Mouse (Mus musculus) stomach, embryonic 15.5 days (tissue): ENCODE data around the gene Evi5l. TPM values are rescaled to one million over a fixed set of nuclear protein-coding genes. Genes with fewer than 3 reads are reported as not detected.
"Not testable (repeated sequence)": the region's sequence is repeated elsewhere in the genome, so short reads cannot be mapped to it uniquely, and the experiment has no call there.

ENCODE experiments used
- ATAC-seq: fragments of 200-750 bp; cut with Nextera tagmentation; 2 replicates; pipeline ENCODE4 v1.8.0; 2017; ENCODE audit warnings: low read depth, moderate number of reproducible peaks, moderate TSS enrichment; ENCODE audit not compliant: insufficient read depth, low FRiP score
- H3K27ac ChIP-seq: fragments of 300-500 bp; sonication (generic); 2 replicates; pipeline ENCODE4 v1.5.1; 2015; ENCODE audit warnings: mild to moderate bottlenecking, inconsistent platforms
- H3K27me3 ChIP-seq: fragments of 300-500 bp; sonication (generic); replicated peaks from 2 replicates; pipeline ENCODE4 v1.6.1; 2015; ENCODE audit warnings: inconsistent platforms
- H3K36me3 ChIP-seq: fragments of 300-500 bp; sonication (generic); 2 replicates; pipeline ENCODE4 v1.6.1; 2015; ENCODE audit warnings: inconsistent platforms
- H3K4me1 ChIP-seq: fragments of 300-500 bp; sonication (generic); 2 replicates; pipeline ENCODE4 v1.6.1; 2015; ENCODE audit warnings: inconsistent platforms
- H3K4me2 ChIP-seq: fragments of 300-500 bp; sonication (generic); 2 replicates; pipeline ENCODE4 v1.6.1; 2015; ENCODE audit warnings: mild to moderate bottlenecking, inconsistent platforms
- H3K4me3 ChIP-seq: fragments of 300-500 bp; sonication (generic); replicated peaks from 2 replicates; pipeline ENCODE4 v1.5.1; 2015; ENCODE audit warnings: inconsistent platforms
- H3K9ac ChIP-seq: fragments of 300-500 bp; sonication (generic); 2 replicates; pipeline ENCODE4 v1.6.1; 2015; ENCODE audit warnings: inconsistent platforms
- H3K9me3 ChIP-seq: fragments of 300-500 bp; sonication (generic); 2 replicates; pipeline ENCODE4 v1.6.1; 2016; ENCODE audit warnings: inconsistent platforms
- WGBS: fragments of 180-500 bp; shearing (Covaris S2); methylation state at CpG from one replicate; pipeline ENCODE4 v1.1.7; 2015; 5-methylcytosine and 5-hydroxymethylcytosine counted together
- polyA plus RNA-seq: library from polyadenylated mRNA; unstranded; fragments of >200 nt; fragmentation: Nextera tagmentation; extraction: Ambion mirVana; gene quantifications from 2 replicates; pipeline ENCODE4 v1.2.1, GENCODE M21; 2015

Evi5l gene
- polyA plus RNA-seq, 1 experiment from 2014 or later = 21.5 TPM

GRCm38 (mm10) chr8:4247951-4248540, 81.7 kb downstream of the Evi5l start, which contains the start of gene Tgfbr3l:
Gene Tgfbr3l, plus strand, starts transcription at chr8:4248214.
- peaks cover 42% of the 10 kb centered on the region for H3K36me3 ChIP-seq
- 72% methylated on average over 15 of the region's 15 CpGs for WGBS
- peaks cover 21% of the 10 kb centered on the region; the same call in 1 of the 2 replicates for H3K4me1 ChIP-seq
- no peak within 1 kb of the TSS for H3K4me3 ChIP-seq
- no peak within 1 kb of the TSS for H3K4me2 ChIP-seq
- H3K9ac ChIP-seq = no peak within 1 kb of the TSS
- ATAC-seq = no peak
- no peaks in the 10 kb centered on the region for H3K27me3 ChIP-seq
- H3K9me3 ChIP-seq = no peaks in the 10 kb centered on the region
- no peak within 1 kb of the TSS; the same call in 1 of the 2 replicates for H3K27ac ChIP-seq

GRCm38 (mm10) chr8:4249213-4249612, 82.8 kb downstream of the Evi5l start:
- Histone ChIP-seq H3K9ac (no peak overlapping the region), H3K4me1 (peaks cover 24% of the 10 kb centered on the region), H3K36me3 (peaks cover 32% of the 10 kb centered on the region), H3K27ac (peak overlapping the region; percentile 23; the same call in 1 of the 2 replicates), H3K4me3 (no peak overlapping the region), H3K9me3 (no peaks in the 10 kb centered on the region), H3K4me2 (peak overlapping the region; percentile 24), H3K27me3 (no peaks in the 10 kb centered on the region)
- ATAC-seq = no peak
- 25% methylated on average over 29 of the region's 29 CpGs for WGBS

- ATAC-seq = peak; percentile 9; the same call in 1 of the 2 replicates
- Histone ChIP-seq H3K9me3 (no peaks in the 10 kb centered on the region), H3K4me2 (no peak overlapping the region), H3K4me3 (no peak overlapping the region), H3K4me1 (peaks cover 27% of the 10 kb centered on the region), H3K27me3 (no peaks in the 10 kb centered on the region), H3K9ac (no peak overlapping the region), H3K27ac (no peak overlapping the region), H3K36me3 (peaks cover 30% of the 10 kb centered on the region)
- 40% methylated on average over 26 of the region's 26 CpGs for WGBS
Observed at GRCm38 (mm10) chr8:4250306-4250970, 84.1 kb downstream of the Evi5l start.

- no peak overlapping the region for H3K9ac ChIP-seq
- peak overlapping the region; percentile 31; the same call in 1 of the 2 replicates for H3K27ac ChIP-seq
- H3K36me3 ChIP-seq = peaks cover 27% of the 10 kb centered on the region
- H3K9me3 ChIP-seq = no peaks in the 10 kb centered on the region
- H3K4me1 ChIP-seq = peaks cover 27% of the 10 kb centered on the region
- peak overlapping the region; percentile 92 for H3K4me3 ChIP-seq
- WGBS = 42% methylated on average over 8 of the region's 8 CpGs
- no peaks in the 10 kb centered on the region for H3K27me3 ChIP-seq
- no peak for ATAC-seq
- H3K4me2 ChIP-seq = peak overlapping the region; percentile 68
Observed at GRCm38 (mm10) chr8:4252116-4252760, 85.9 kb downstream of the Evi5l start.

- peaks cover 27% of the 10 kb centered on the region for H3K36me3 ChIP-seq
- ATAC-seq = peak; percentile 91
- WGBS = under 1% methylated on average over 69 of the region's 69 CpGs
Observed at GRCm38 (mm10) chr8:4252934-4253841, 86.8 kb downstream of the Evi5l start, which contains the start of gene Snapc2. Gene Snapc2, plus strand, starts transcription at chr8:4253080.

GRCm38 (mm10) chr8:4254001-4254400, 87.6 kb downstream of the Evi5l start:
- no peak for ATAC-seq
- no peaks in the 10 kb centered on the region for H3K9me3 ChIP-seq
- H3K4me2 ChIP-seq = peak overlapping the region; percentile 68
- no peaks in the 10 kb centered on the region for H3K27me3 ChIP-seq
- H3K4me3 ChIP-seq = peak overlapping the region; percentile 92; the same call in 1 of the 2 replicates
- peak overlapping the region; percentile 13; the same call in 1 of the 2 replicates for H3K9ac ChIP-seq
- H3K36me3 ChIP-seq = peaks cover 27% of the 10 kb centered on the region
- 56% methylated on average over 6 of the region's 6 CpGs for WGBS
- H3K27ac ChIP-seq = peak overlapping the region; percentile 58; the same call in 1 of the 2 replicates
- H3K4me1 ChIP-seq = peaks cover 36% of the 10 kb centered on the region

More at GRCm38 (mm10) chr8:4252934-4253841, 86.8 kb downstream of the Evi5l start, which contains the start of gene Snapc2:
- peak within 1 kb of the TSS; percentile 92 for H3K4me3 ChIP-seq
- H3K4me1 ChIP-seq = peaks cover 36% of the 10 kb centered on the region
- H3K4me2 ChIP-seq = peak within 1 kb of the TSS; percentile 68
- H3K27ac ChIP-seq = peak within 1 kb of the TSS; percentile 94
- H3K9ac ChIP-seq = peak within 1 kb of the TSS; percentile 89
- H3K9me3 ChIP-seq = no peaks in the 10 kb centered on the region
- no peaks in the 10 kb centered on the region for H3K27me3 ChIP-seq

- H3K27me3 ChIP-seq, H3K4me3 ChIP-seq, H3K9ac ChIP-seq, H3K4me2 ChIP-seq, H3K27ac ChIP-seq, H3K9me3 ChIP-seq, ATAC-seq: not testable (repeated sequence)
- peaks cover 30% of the 10 kb centered on the region for H3K4me1 ChIP-seq
- peaks cover 29% of the 10 kb centered on the region for H3K36me3 ChIP-seq
- 83% methylated on average over 7 of the region's 7 CpGs for WGBS
Observed at GRCm38 (mm10) chr8:4255471-4255870, 89.1 kb downstream of the Evi5l start.

- peaks cover 27% of the 10 kb centered on the region for H3K4me1 ChIP-seq
- H3K9me3 ChIP-seq = no peaks in the 10 kb centered on the region
- ATAC-seq = no peak
- peak overlapping the region; percentile 60 for H3K27ac ChIP-seq
- WGBS = 44% methylated on average over 4 of the region's 4 CpGs
- no peak overlapping the region for H3K4me2 ChIP-seq
- H3K36me3 ChIP-seq = peaks cover 42% of the 10 kb centered on the region
- H3K9ac ChIP-seq = no peak overlapping the region
- no peaks in the 10 kb centered on the region for H3K27me3 ChIP-seq
- H3K4me3 ChIP-seq = no peak overlapping the region
Observed at GRCm38 (mm10) chr8:4256911-4257310, 90.5 kb downstream of the Evi5l start.

- ATAC-seq = no peak
- Histone ChIP-seq H3K4me3 (0 out of 2 replicates have a peak overlapping the region, but pooled peaks have one; percentile 72), H3K27me3 (no peaks in the 10 kb centered on the region), H3K9me3 (no peaks in the 10 kb centered on the region), H3K27ac (peak overlapping the region; percentile 52), H3K9ac (no peak overlapping the region), H3K36me3 (peaks cover 44% of the 10 kb centered on the region), H3K4me1 (peaks cover 25% of the 10 kb centered on the region), H3K4me2 (peak overlapping the region; percentile 85)
- WGBS = 78% methylated on average over 4 of the region's 4 CpGs
Observed at GRCm38 (mm10) chr8:4257350-4257749, 91.0 kb downstream of the Evi5l start.

- no peaks in the 10 kb centered on the region for H3K27me3 ChIP-seq
- peaks cover 21% of the 10 kb centered on the region for H3K4me1 ChIP-seq
- H3K27ac ChIP-seq = peak overlapping the region; percentile 79
- peak overlapping the region; percentile 72 for H3K4me3 ChIP-seq
- no peaks in the 10 kb centered on the region for H3K9me3 ChIP-seq
- WGBS = 3% methylated on average over 35 of the region's 35 CpGs
- H3K4me2 ChIP-seq = peak overlapping the region; percentile 85
- peak; percentile 51 for ATAC-seq
- peak overlapping the region; percentile 67 for H3K9ac ChIP-seq
- H3K36me3 ChIP-seq = peaks cover 48% of the 10 kb centered on the region
Observed at GRCm38 (mm10) chr8:4258233-4258632, 91.9 kb downstream of the Evi5l start.

- Histone ChIP-seq H3K4me2 (peak overlapping the region; percentile 85), H3K9me3 (no peaks in the 10 kb centered on the region), H3K36me3 (peaks cover 51% of the 10 kb centered on the region), H3K27ac (peak overlapping the region; percentile 79), H3K27me3 (no peaks in the 10 kb centered on the region), H3K4me1 (peaks cover 21% of the 10 kb centered on the region), H3K9ac (peak overlapping the region; percentile 67), H3K4me3 (peak overlapping the region; percentile 72)
- WGBS = under 1% methylated on average over 31 of the region's 32 CpGs
- ATAC-seq = peak; percentile 56
Observed at GRCm38 (mm10) chr8:4258678-4259077, 92.3 kb downstream of the Evi5l start.
